Comparison of ENCODE assay signal across 8 mouse cellular contexts in genomic region chr17:46520385-46520979, GRCm38 (mm10). TPM values are rescaled to one million over a fixed set of nuclear protein-coding genes. Genes with fewer than 3 reads are reported as not detected.
DNase-seq lines count a peak whose midpoint lies in the region; ATAC-seq and TF ChIP-seq lines count a peak whose summit lies in the region.

No protein-coding gene starts in this region.

- DNase-seq in forebrain, embryonic 10.5 days (ENCODE audit: extremely low spot score, low spot score) = no peak
- DNase-seq in forebrain, postnatal 0 days = no peak
- DNase-seq in thymus, postnatal 14 days = peak; percentile 28
- DNase-seq in thymus, postnatal 25 days = no peak
- no peak for DNase-seq in gastrocnemius, adult 8-10 months (ENCODE audit: low spot score in 2 of 2)
- DNase-seq in kidney, adult 8-10 months = no peak

- no peaks in the 10 kb centered on the region for H3K9me3 ChIP-seq in forebrain, embryonic 10.5 days
- no peaks in the 10 kb centered on the region for H3K9me3 ChIP-seq in forebrain, postnatal 0 days (ENCODE audit: low read length)
- no peaks in the 10 kb centered on the region for H3K9me3 ChIP-seq in liver, embryonic 12.5 days (replicated peaks)

- WGBS in forebrain, embryonic 10.5 days = 49% methylated on average over 25 of the region's 25 CpGs
- 47% methylated on average over 25 of the region's 25 CpGs for WGBS in forebrain, postnatal 0 days
- WGBS in liver, embryonic 12.5 days (ENCODE audit: insufficient replicate concordance) = 20% methylated on average over 25 of the region's 25 CpGs

- peak overlapping the region; percentile 41; the same call in 1 of the 2 replicates for H3K27ac ChIP-seq in forebrain, embryonic 10.5 days
- no peak overlapping the region for H3K27ac ChIP-seq in forebrain, postnatal 0 days (ENCODE audit: low read depth, low read length)
- no peak overlapping the region for H3K27ac ChIP-seq in liver, embryonic 12.5 days

- no peak for TF ChIP-seq CTCF in forebrain, postnatal 0 days (IDR thresholded peaks at IDR 0.05; ENCODE audit: low read depth)

- no peak for ATAC-seq in forebrain, postnatal 0 days
- no peak for ATAC-seq in liver, embryonic 12.5 days
- ATAC-seq in erythroblast, adult 5-6 weeks (replicated peaks; ENCODE audit: low FRiP score, poor library complexity, severe bottlenecking) = no peak

- peaks cover 46% of the 10 kb centered on the region for H3K27me3 ChIP-seq in forebrain, embryonic 10.5 days (ENCODE audit: poor library complexity, severe bottlenecking)
- no peaks in the 10 kb centered on the region for H3K27me3 ChIP-seq in forebrain, postnatal 0 days (ENCODE audit: insufficient read depth, low read length)
- H3K27me3 ChIP-seq in liver, embryonic 12.5 days (replicated peaks) = peaks cover 54% of the 10 kb centered on the region

- H3K4me1 ChIP-seq in forebrain, embryonic 10.5 days = peaks cover 34% of the 10 kb centered on the region
- H3K4me1 ChIP-seq in forebrain, postnatal 0 days (ENCODE audit: insufficient read depth) = no peaks in the 10 kb centered on the region
- 0 out of 2 replicates have a peak, but pooled peaks cover 3% of the 10 kb centered on the region for H3K4me1 ChIP-seq in liver, embryonic 12.5 days

- no peak overlapping the region for H3K4me2 ChIP-seq in forebrain, postnatal 0 days (ENCODE audit: low read depth)
- peak overlapping the region; percentile 30 for H3K4me2 ChIP-seq in liver, embryonic 12.5 days

- H3K4me3 ChIP-seq in forebrain, embryonic 10.5 days = peak overlapping the region; percentile 27
- H3K4me3 ChIP-seq in forebrain, postnatal 0 days (ENCODE audit: low read depth, low read length) = no peak overlapping the region
- H3K4me3 ChIP-seq in liver, embryonic 12.5 days = peak overlapping the region; percentile 4; the same call in 1 of the 2 replicates

- H3K36me3 ChIP-seq in forebrain, embryonic 10.5 days (replicated peaks) = no peaks in the 10 kb centered on the region
- peaks cover 48% of the 10 kb centered on the region for H3K36me3 ChIP-seq in forebrain, postnatal 0 days (ENCODE audit: insufficient read depth)
- no peaks in the 10 kb centered on the region for H3K36me3 ChIP-seq in liver, embryonic 12.5 days

- no peak overlapping the region for H3K9ac ChIP-seq in forebrain, postnatal 0 days
- H3K9ac ChIP-seq in liver, embryonic 12.5 days = no peak overlapping the region

RNA-seq across cellular contexts. Expression of gene Dnph1, which starts 24.0 kb away (rescaled TPM):
- 107 TPM in 2 replicates for polyA plus RNA-seq in forebrain, embryonic 10.5 days (2016; fragmentation: Nextera tagmentation; extraction: Ambion mirVana)
- total RNA-seq in forebrain, postnatal 0 days (2014; rRNA removed) = 5.9 and 6.1 TPM in 2 replicates
- polyA plus RNA-seq in forebrain, postnatal 0 days (2015; fragmentation: Nextera tagmentation; extraction: Ambion mirVana) = 14.9 and 16.1 TPM in 2 replicates
- polyA plus RNA-seq in liver, embryonic 12.5 days (2016; fragmentation: Nextera tagmentation; extraction: Ambion mirVana) = 38.5 and 39.3 TPM in 2 replicates
- total RNA-seq in gastrocnemius, adult 8-10 months (2022) = 1 to 10 TPM; 5.2 to 8.5 (median 7.1) TPM
- 2.7 and 3.3 TPM in 2 replicates for total RNA-seq in erythroblast, adult 5-6 weeks (2015; ENCODE audit: low replicate concordance)
- 1.5 and 4.0 TPM in 2 replicates for total RNA-seq in erythroblast, adult 5-6 weeks (2017; ENCODE audit: low replicate concordance)

RNA-seq across cellular contexts. Expression of gene Cul9, which starts 25.7 kb away (rescaled TPM):
- polyA plus RNA-seq in forebrain, embryonic 10.5 days (2016; fragmentation: Nextera tagmentation; extraction: Ambion mirVana) = 3.5 and 3.7 TPM in 2 replicates
- total RNA-seq in forebrain, postnatal 0 days (2014; rRNA removed) = 31.9 and 44.4 TPM in 2 replicates
- 9.7 and 13.7 TPM in 2 replicates for polyA plus RNA-seq in forebrain, postnatal 0 days (2015; fragmentation: Nextera tagmentation; extraction: Ambion mirVana)
- 0.69 and 0.93 TPM in 2 replicates for polyA plus RNA-seq in liver, embryonic 12.5 days (2016; fragmentation: Nextera tagmentation; extraction: Ambion mirVana)
- total RNA-seq in gastrocnemius, adult 8-10 months (2022) = 10 to 100 TPM; 15.2 to 16.6 (median 15.4) TPM
- total RNA-seq in erythroblast, adult 5-6 weeks (2015; ENCODE audit: low replicate concordance) = 1.3 TPM in 1 of 2 replicates, not detected in the other
- 3.3 and 4.5 TPM in 2 replicates for total RNA-seq in erythroblast, adult 5-6 weeks (2017; ENCODE audit: low replicate concordance)

RNA-seq across cellular contexts. Expression of gene Ttbk1, which starts 33.0 kb away (rescaled TPM):
- polyA plus RNA-seq in forebrain, embryonic 10.5 days (2016; fragmentation: Nextera tagmentation; extraction: Ambion mirVana) = 0.71 and 1.1 TPM in 2 replicates
- 32.3 and 36.5 TPM in 2 replicates for total RNA-seq in forebrain, postnatal 0 days (2014; rRNA removed)
- 4.2 and 5.6 TPM in 2 replicates for polyA plus RNA-seq in forebrain, postnatal 0 days (2015; fragmentation: Nextera tagmentation; extraction: Ambion mirVana)
- 0.02 and 0.11 TPM in 2 replicates for polyA plus RNA-seq in liver, embryonic 12.5 days (2016; fragmentation: Nextera tagmentation; extraction: Ambion mirVana)
- under 1 TPM; 0.05 to 0.16 (median 0.08) TPM for total RNA-seq in gastrocnemius, adult 8-10 months (2022)
- not detected in 2 replicates for total RNA-seq in erythroblast, adult 5-6 weeks (2015; ENCODE audit: low replicate concordance)
- not detected in 2 replicates for total RNA-seq in erythroblast, adult 5-6 weeks (2017; ENCODE audit: low replicate concordance)

RNA-seq across cellular contexts. Expression of gene Srf, which starts 35.5 kb away (rescaled TPM):
- 5.4 and 5.5 TPM in 2 replicates for polyA plus RNA-seq in forebrain, embryonic 10.5 days (2016; fragmentation: Nextera tagmentation; extraction: Ambion mirVana)
- 47.2 and 57.0 TPM in 2 replicates for total RNA-seq in forebrain, postnatal 0 days (2014; rRNA removed)
- polyA plus RNA-seq in forebrain, postnatal 0 days (2015; fragmentation: Nextera tagmentation; extraction: Ambion mirVana) = 2.3 and 2.4 TPM in 2 replicates
- 6.6 and 6.8 TPM in 2 replicates for polyA plus RNA-seq in liver, embryonic 12.5 days (2016; fragmentation: Nextera tagmentation; extraction: Ambion mirVana)
- 10 to 100 TPM; 81.6 to 89.5 (median 87.8) TPM for total RNA-seq in gastrocnemius, adult 8-10 months (2022)
- 7.3 and 11.5 TPM in 2 replicates for total RNA-seq in erythroblast, adult 5-6 weeks (2015; ENCODE audit: low replicate concordance)
- 6.0 and 7.8 TPM in 2 replicates for total RNA-seq in erythroblast, adult 5-6 weeks (2017; ENCODE audit: low replicate concordance)

Comparison
In these comparisons a context has a peak if more than half of its experiments do, and no peak if none do; other contexts are left out.
1. RNA of gene Ttbk1, which starts 33.0 kb away (total RNA-seq): 32.3 to 36.5 TPM in forebrain, postnatal 0 days; 0.05 to 0.16 TPM in gastrocnemius, adult 8-10 months and not detected in erythroblast, adult 5-6 weeks; every median in the first group is over 10 times any median in the second.